Comparison of ENCODE assay signal across 9 mouse cellular contexts in the genomic region with DNA sequence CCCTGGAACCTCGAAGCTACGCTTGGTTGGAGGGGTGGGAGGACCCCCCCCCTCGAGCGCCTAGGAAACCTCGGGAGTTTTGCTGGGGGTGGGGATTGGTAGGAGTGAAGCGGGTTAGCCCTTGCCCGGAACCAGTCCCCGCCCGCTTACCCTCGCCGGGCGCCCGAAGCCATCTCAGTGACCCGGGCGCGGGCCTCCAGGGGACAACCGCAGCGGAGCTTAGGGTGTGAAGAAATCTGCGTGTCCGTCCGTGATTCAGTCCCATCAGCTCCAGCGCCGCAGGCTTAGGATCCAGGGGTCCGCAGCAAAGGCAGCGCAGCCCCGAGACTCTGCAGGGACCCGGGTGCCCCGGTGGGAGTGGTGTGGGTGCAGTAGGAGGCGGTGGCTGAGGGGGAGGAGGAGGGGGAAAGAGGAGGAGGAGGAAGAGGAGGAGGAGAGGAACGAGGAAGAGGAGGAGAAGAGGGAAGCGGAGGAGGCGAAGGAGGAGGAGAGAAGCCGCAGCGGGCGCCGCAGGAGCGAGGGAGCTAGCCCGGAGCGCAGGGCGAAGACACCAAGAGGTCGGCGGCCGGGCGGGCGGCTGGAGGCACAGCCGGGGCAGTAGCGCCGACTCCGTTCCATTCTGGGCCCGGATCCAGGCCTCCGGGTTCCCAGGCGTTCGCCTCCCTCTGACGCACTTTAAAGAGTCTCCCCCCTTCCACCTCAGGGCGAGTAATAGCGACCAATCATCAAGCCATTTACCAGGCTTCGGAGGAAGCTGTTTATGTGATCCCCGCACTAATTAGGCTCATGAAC. TPM values are rescaled to one million over a fixed set of nuclear protein-coding genes. Genes with fewer than 3 reads are reported as not detected.
A peak's percentile ranks its signal among the peaks of the same experiment; 100 is the strongest.
DNase-seq lines count a peak whose midpoint lies in the region; ATAC-seq and TF ChIP-seq lines count a peak whose summit lies in the region.
"Had no signal": no experiment of that assay in that cellular context is flagged by ENCODE, and none has a peak within 500 bp of the region (broad histone marks: within the 10 kb centered on the region; RNA-seq: fewer than 3 reads in every experiment).

A gene (plus strand): TSS at position 422 of the 792 bp plus-strand sequence.

- peak; percentile 75 for ATAC-seq in kidney, embryonic 14.5 days (ENCODE audit: low FRiP score, low TSS enrichment)
- ATAC-seq in limb, embryonic 14.5 days (ENCODE audit: low FRiP score, low read depth), result peak; percentile 64

- H3K27me3 ChIP-seq in heart, embryonic 10.5 days (ENCODE audit: insufficient read depth, poor library complexity, severe bottlenecking), result peaks cover 97% of the 10 kb centered on the region
- H3K27me3 ChIP-seq in kidney, embryonic 14.5 days (ENCODE audit: control insufficient read depth, insufficient read depth, low read length), result peaks cover 77% of the 10 kb centered on the region
- H3K27me3 ChIP-seq in limb, embryonic 14.5 days (ENCODE audit: control insufficient read depth, insufficient read depth, low read length), result peaks cover 86% of the 10 kb centered on the region

- TF ChIP-seq POLR2A in limb, embryonic 14.5 days (IDR thresholded peaks at IDR 0.05; ENCODE audit: borderline replicate concordance, extremely low read depth, insufficient read depth, insufficient read length), result no peak

- H3K27ac ChIP-seq in heart, embryonic 10.5 days, result peak within 1 kb of the TSS; percentile 36; the same call in 1 of the 2 replicates
- H3K27ac ChIP-seq in kidney, embryonic 14.5 days (ENCODE audit: low read depth, low read length), result peak within 1 kb of the TSS; percentile 98
- peak within 1 kb of the TSS; percentile 88 for H3K27ac ChIP-seq in limb, embryonic 14.5 days (replicated peaks; ENCODE audit: low read depth, low read length)

- H3K4me3 ChIP-seq in heart, embryonic 10.5 days, result peak within 1 kb of the TSS; percentile 60
- peak within 1 kb of the TSS; percentile 46 for H3K4me3 ChIP-seq in kidney, embryonic 14.5 days (ENCODE audit: low read length)
- H3K4me3 ChIP-seq in limb, embryonic 14.5 days (replicated peaks; ENCODE audit: low read length), result peak within 1 kb of the TSS; percentile 50
- H3K4me3 ChIP-seq: myocyte had no signal

- H3K4me2 ChIP-seq in kidney, embryonic 14.5 days (replicated peaks; ENCODE audit: low read depth, low read length), result peak within 1 kb of the TSS; percentile 50
- H3K4me2 ChIP-seq in limb, embryonic 14.5 days (replicated peaks; ENCODE audit: low read depth, low read length, severe bottlenecking), result peak within 1 kb of the TSS; percentile 65

- peaks cover 26% of the 10 kb centered on the region for H3K4me1 ChIP-seq in heart, embryonic 10.5 days
- 0 out of 2 replicates have a peak, but pooled peaks cover 4% of the 10 kb centered on the region for H3K4me1 ChIP-seq in kidney, embryonic 14.5 days (ENCODE audit: control insufficient read depth, insufficient read depth, low read length)
- 0 out of 2 replicates have a peak, but pooled peaks cover 4% of the 10 kb centered on the region for H3K4me1 ChIP-seq in limb, embryonic 14.5 days (ENCODE audit: control insufficient read depth, insufficient read depth, low read length)

- no peaks in the 10 kb centered on the region for H3K9me3 ChIP-seq in heart, embryonic 10.5 days
- H3K9me3 ChIP-seq in kidney, embryonic 14.5 days (ENCODE audit: control insufficient read depth, low read length), result no peaks in the 10 kb centered on the region
- H3K9me3 ChIP-seq in limb, embryonic 14.5 days (ENCODE audit: control insufficient read depth, low read length), result no peaks in the 10 kb centered on the region

- no peaks in the 10 kb centered on the region for H3K36me3 ChIP-seq in heart, embryonic 10.5 days
- H3K36me3 ChIP-seq in kidney, embryonic 14.5 days (ENCODE audit: control insufficient read depth, insufficient read depth, low read length), result no peaks in the 10 kb centered on the region
- H3K36me3 ChIP-seq in limb, embryonic 14.5 days (ENCODE audit: control insufficient read depth, insufficient read depth, low read length), result no peaks in the 10 kb centered on the region

- WGBS in heart, embryonic 10.5 days, result under 1% methylated on average over 58 of the region's 58 CpGs
- under 1% methylated on average over 55 of the region's 58 CpGs for WGBS in kidney, embryonic 14.5 days
- under 1% methylated on average over 53 of the region's 58 CpGs for WGBS in limb, embryonic 14.5 days

- peak; percentile 78 for DNase-seq in heart, embryonic 10.5 days (ENCODE audit: low spot score)
- no peak for DNase-seq in heart, adult 8-10 months (ENCODE audit: low spot score)
- peak; percentile 93 for DNase-seq in embryo, embryonic 11 days
- no peak for DNase-seq in gonadal fat pad, adult 2 months (ENCODE audit: low read depth)
- DNase-seq in limb, embryonic 14.5 days (ENCODE audit: low spot score), result peak; percentile 84
- DNase-seq in retina, embryonic 14.5 days (ENCODE audit: low spot score), result peak; percentile 70
- DNase-seq in spleen, adult 18-20 months, result no peak

- H3K9ac ChIP-seq in kidney, embryonic 14.5 days (ENCODE audit: low read depth, low read length), result peak within 1 kb of the TSS; percentile 67
- peak within 1 kb of the TSS; percentile 78 for H3K9ac ChIP-seq in limb, embryonic 14.5 days (ENCODE audit: low read depth, low read length, severe bottlenecking)

RNA-seq across cellular contexts. Expression of the gene that starts here (rescaled TPM):
- polyA plus RNA-seq in heart, embryonic 10.5 days (2016; fragmentation: Nextera tagmentation; extraction: Ambion mirVana), result 1.1 and 1.7 TPM in 2 replicates
- total RNA-seq in heart, adult 8-10 months (2022), result not detected
- polyA plus RNA-seq in gonadal fat pad, adult 2 months (2012; rRNA removed), result 14.1 and 29.2 TPM in 2 replicates
- polyA plus RNA-seq in kidney, embryonic 14.5 days (2014; fragmentation: Nextera tagmentation; extraction: Ambion mirVana), result 40.5 and 43.6 TPM in 2 replicates
- polyA plus RNA-seq in limb, embryonic 14.5 days (2012; rRNA removed), result 17.3 and 20.5 TPM in 2 replicates
- 13.1 and 16.1 TPM in 2 replicates for polyA plus RNA-seq in limb, embryonic 14.5 days (2014; fragmentation: Nextera tagmentation; extraction: Ambion mirVana)
- polyA plus RNA-seq: myocyte had no signal

Comparison
In these comparisons a context has a peak if more than half of its experiments do, and no peak if none do; other contexts are left out.
1. DNase-seq: peak in heart, embryonic 10.5 days (single experiment), embryo, embryonic 11 days (single experiment), limb, embryonic 14.5 days (single experiment) and retina, embryonic 14.5 days (single experiment); none in heart, adult 8-10 months (single experiment), gonadal fat pad, adult 2 months (single experiment) and spleen, adult 18-20 months (0 of 2).
2. H3K27ac ChIP-seq: peak in every context shown above with its lines; median percentile 98 in kidney, embryonic 14.5 days; 88 in limb, embryonic 14.5 days; 36 in heart, embryonic 10.5 days.
3. Peak in every context shown above with its lines, with median percentiles within 50 percentile points of each other: H3K4me3 ChIP-seq.